Mouse (Mus musculus) thymus, adult 2 months (tissue): Measurements from ENCODE around the gene Gm13275.
"Not testable (repeated sequence)": the region's sequence is repeated elsewhere in the genome, so short reads cannot be mapped to it uniquely, and the experiment has no call there.

Experiments used
- CTCF ChIP-seq: fragments of 200-500 bp; IDR thresholded peaks from 2 replicates; pipeline ENCODE4 v1.5.1; 2012; ENCODE audit warnings: mild to moderate bottlenecking, control low read depth, low read length, moderate library complexity, borderline replicate concordance; ENCODE audit not compliant: control insufficient read depth, poor library complexity, insufficient read depth; ENCODE audit errors: extremely low read depth
- POLR2A ChIP-seq: fragments of 200-500 bp; IDR thresholded peaks from 2 replicates; pipeline ENCODE4 v1.6.1; 2012; ENCODE audit warnings: mild to moderate bottlenecking, low read length, control low read depth, moderate library complexity; ENCODE audit not compliant: control insufficient read depth, poor library complexity, insufficient read depth; ENCODE audit errors: extremely low read depth

- TF ChIP-seq CTCF, POLR2A: not testable (repeated sequence)
Observed at GRCm38 (mm10) chr4:88802954-88803353, 8.7 kb downstream of the Gm13275 start, which contains the start of gene Gm13287.
